Mouse (Mus musculus): ENCODE results near the gene Gm7903. TPM values are rescaled to one million over a fixed set of nuclear protein-coding genes. Genes with fewer than 3 reads are reported as not detected.
"Not testable (repeated sequence)": the region's sequence is repeated elsewhere in the genome, so short reads cannot be mapped to it uniquely, and the experiment has no call there.

Gene Gm7903
- total RNA-seq (2015; ENCODE audit: low replicate concordance) (not detected in 2 replicates), total RNA-seq (2017; ENCODE audit: low replicate concordance) (0.17 TPM in 1 of 2 replicates, not detected in the other)

DNA sequence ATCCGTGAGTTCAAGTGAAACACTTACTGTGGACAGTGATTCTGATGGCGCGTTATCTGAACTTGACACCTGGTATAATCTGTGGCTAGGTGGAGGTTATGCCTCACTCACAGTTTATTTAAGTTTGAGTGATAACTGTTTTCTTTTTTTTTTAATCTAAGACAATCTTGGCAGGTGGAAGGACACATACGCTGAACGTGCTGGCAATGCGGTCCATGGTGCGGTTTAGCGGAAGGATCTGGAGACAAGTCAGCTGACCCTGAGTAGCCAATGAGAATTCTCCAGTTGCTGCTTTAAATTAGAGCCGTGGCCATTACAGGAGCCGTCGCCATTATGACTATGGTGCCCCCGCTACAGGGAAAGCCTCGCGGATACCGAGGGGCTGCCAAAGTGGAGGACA, at the start of gene Gm7903:
Gene Gm7903 (plus strand): TSS at position 301 of the 400 bp plus-strand sequence.
- not testable (repeated sequence) for ATAC-seq (replicated peaks; ENCODE audit: low FRiP score, poor library complexity, severe bottlenecking)

DNA sequence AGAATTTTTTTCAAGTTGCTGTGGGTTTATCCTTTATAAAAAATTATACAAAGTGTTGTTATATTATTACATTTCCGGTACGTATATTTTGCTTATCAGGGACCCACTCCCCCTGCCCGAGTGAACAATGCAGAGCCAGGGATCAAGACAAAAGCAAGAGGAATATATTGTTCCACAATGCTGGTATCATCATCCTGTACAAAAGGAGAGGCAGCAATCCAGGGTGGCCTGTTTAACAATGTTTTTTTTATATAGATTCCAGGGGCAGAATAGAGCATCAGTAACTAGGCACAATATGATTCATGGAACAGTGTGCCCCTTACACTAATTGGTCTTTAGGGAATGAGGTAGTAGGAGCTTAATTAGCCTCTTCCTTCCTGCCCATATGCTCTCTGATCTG, 30.1 kb upstream of the Gm7903 start:
- ATAC-seq (replicated peaks; ENCODE audit: low FRiP score, poor library complexity, severe bottlenecking): not testable (repeated sequence)

DNA sequence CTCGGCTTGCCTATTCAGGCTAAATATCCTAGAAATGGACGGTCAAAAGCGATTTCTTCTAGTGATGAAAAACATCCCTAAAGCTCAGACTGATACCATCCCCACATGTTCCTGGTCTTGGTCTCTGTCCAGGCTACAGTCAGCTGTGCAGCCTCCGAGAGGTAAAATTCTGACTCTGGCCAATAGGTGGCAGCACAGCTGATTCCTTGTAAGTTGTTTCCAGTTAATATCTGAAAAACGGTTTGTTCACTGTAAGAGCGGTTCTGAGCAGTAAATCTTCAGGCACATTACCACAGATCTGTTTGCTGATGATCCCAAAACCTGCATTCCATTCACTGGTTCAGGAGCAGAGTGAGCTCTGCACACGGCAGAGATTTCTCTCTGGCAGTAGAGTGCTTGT, 12.4 kb upstream of the Gm7903 start:
- not testable (repeated sequence) for ATAC-seq (replicated peaks; ENCODE audit: low FRiP score, poor library complexity, severe bottlenecking)

DNA sequence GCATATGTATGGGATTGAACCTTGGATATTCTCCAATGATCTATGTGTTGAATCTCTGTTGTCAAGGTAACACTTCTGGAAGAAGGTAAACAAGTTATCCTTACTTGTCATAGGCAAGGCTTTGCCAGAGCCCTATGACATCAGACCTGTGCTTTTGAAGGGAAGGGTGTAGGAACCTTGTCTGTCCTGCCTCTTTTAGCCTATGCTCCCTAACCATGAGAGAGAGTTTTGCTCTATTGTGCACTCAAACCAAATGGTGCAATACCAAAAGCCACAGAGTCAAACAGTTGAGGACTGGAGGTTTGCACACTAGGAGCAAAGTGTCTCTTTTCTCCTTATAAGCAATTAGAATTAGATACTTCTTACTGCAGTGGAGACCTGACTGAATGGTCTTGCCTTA, 11.8 kb upstream of the Gm7903 start:
- not testable (repeated sequence) for ATAC-seq (replicated peaks; ENCODE audit: low FRiP score, poor library complexity, severe bottlenecking)

DNA sequence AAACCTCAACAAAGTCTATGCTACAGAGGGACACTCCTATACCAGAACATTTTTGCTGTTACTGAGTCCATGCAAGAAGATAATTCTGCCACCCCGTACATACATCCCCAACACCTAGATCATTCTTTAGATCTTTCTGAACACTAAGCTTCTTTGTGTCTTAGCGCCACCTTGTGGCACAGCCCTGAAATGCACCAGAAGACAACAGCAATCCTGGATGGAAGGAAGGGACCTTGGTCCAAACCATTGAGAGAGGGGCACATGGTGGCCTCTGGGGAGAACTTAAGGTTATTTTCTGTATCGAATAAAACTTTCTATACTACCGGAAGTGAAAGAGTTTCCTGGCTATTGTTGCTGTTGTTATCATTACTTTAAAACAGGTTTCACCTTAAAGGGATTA, 11.2 kb upstream of the Gm7903 start:
- not testable (repeated sequence) for ATAC-seq (replicated peaks; ENCODE audit: low FRiP score, poor library complexity, severe bottlenecking)

DNA sequence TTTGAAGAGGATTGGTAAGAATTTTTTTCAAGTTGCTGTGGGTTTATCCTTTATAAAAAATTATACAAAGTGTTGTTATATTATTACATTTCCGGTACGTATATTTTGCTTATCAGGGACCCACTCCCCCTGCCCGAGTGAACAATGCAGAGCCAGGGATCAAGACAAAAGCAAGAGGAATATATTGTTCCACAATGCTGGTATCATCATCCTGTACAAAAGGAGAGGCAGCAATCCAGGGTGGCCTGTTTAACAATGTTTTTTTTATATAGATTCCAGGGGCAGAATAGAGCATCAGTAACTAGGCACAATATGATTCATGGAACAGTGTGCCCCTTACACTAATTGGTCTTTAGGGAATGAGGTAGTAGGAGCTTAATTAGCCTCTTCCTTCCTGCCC, 30.5 kb downstream of the Gm7903 start:
- ATAC-seq (replicated peaks; ENCODE audit: low FRiP score, poor library complexity, severe bottlenecking): not testable (repeated sequence)

DNA sequence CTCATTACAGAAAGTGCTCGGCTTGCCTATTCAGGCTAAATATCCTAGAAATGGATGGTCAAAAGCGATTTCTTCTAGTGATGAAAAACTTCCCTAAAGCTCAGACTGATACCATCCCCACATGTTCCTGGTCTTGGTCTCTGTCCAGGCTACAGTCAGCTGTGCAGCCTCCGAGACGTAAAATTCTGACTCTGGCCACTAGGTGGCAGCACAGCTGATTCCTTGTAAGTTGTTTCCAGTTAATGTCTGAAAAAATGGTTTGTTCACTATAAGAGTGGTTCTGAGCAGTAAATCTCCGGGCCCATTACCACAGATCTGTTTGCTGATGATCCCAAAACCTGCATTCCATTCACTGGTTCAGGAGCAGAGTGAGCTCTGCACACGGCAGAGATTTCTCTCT, 48.3 kb downstream of the Gm7903 start:
- not testable (repeated sequence) for ATAC-seq (replicated peaks; ENCODE audit: low FRiP score, poor library complexity, severe bottlenecking)

DNA sequence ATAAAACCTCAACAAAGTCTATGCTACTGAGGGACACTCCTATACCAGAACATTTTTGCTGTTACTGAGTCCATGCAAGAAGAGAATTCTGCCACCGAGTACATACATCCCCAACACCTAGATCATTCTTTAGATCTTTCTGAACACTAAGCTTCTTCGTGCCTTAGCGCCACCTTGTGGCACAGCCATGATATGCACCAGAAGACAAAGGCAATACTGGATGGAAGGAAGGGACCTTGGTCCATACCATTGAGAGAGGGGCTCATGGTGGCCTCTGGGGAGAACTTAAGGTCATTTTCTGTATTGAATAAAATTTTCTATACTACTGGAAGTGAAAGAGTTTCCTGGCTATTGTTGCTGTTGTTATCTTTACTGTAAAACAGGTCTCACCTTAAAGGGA, 49.5 kb downstream of the Gm7903 start:
- ATAC-seq (replicated peaks; ENCODE audit: low FRiP score, poor library complexity, severe bottlenecking): not testable (repeated sequence)

Other genes starting within 250 kb of the Gm7903 start
- not detected in 2 replicates for gene Tceal6, start 223.1 kb upstream of the Gm7903 start, total RNA-seq (2015; ENCODE audit: low replicate concordance)
- gene Tceal6, start 223.1 kb upstream of the Gm7903 start, total RNA-seq (2017; ENCODE audit: low replicate concordance): not detected in 2 replicates
- gene Pramel3, start 131.5 kb upstream of the Gm7903 start, total RNA-seq (2015; ENCODE audit: low replicate concordance): not detected in 2 replicates
- gene Pramel3, start 131.5 kb upstream of the Gm7903 start, total RNA-seq (2017; ENCODE audit: low replicate concordance): not detected in 2 replicates
- gene Gm5128, start 60.6 kb upstream of the Gm7903 start, total RNA-seq (2015; ENCODE audit: low replicate concordance): not detected in 2 replicates
- gene Gm5128, start 60.6 kb upstream of the Gm7903 start, total RNA-seq (2017; ENCODE audit: low replicate concordance): not detected in 2 replicates
- not detected in 2 replicates for gene AV320801, start 60.8 kb downstream of the Gm7903 start, total RNA-seq (2015; ENCODE audit: low replicate concordance)
- 0.09 TPM in 1 of 2 replicates, not detected in the other for gene AV320801, start 60.8 kb downstream of the Gm7903 start, total RNA-seq (2017; ENCODE audit: low replicate concordance)
- not detected in 2 replicates for gene Nxf7, start 164.9 kb downstream of the Gm7903 start, total RNA-seq (2015; ENCODE audit: low replicate concordance)
- gene Nxf7, start 164.9 kb downstream of the Gm7903 start, total RNA-seq (2017; ENCODE audit: low replicate concordance): not detected in 2 replicates
- not detected in 2 replicates for gene Prame, start 193.9 kb downstream of the Gm7903 start, total RNA-seq (2015; ENCODE audit: low replicate concordance)
- gene Prame, start 193.9 kb downstream of the Gm7903 start, total RNA-seq (2017; ENCODE audit: low replicate concordance): not detected in 2 replicates

Measured in erythroblast, adult 5-6 weeks (primary cell).